Mouse (Mus musculus) hindbrain, embryonic 10.5 days (tissue): ENCODE measurements around the gene Fam19a5. TPM values are rescaled to one million over a fixed set of nuclear protein-coding genes. Genes with fewer than 3 reads are reported as not detected.

Experiments
- DNase-seq: peaks from one replicate; pipeline ENCODE4 v3.0.0-alpha.2; 2017; ENCODE audit warnings: low spot score
- H3K27ac ChIP-seq: fragments of 300-500 bp; sonication (generic); 2 replicates; pipeline ENCODE4 v1.5.1; 2016; ENCODE audit warnings: mild to moderate bottlenecking, moderate library complexity
- H3K27me3 ChIP-seq: fragments of 300-500 bp; sonication (generic); 2 replicates; pipeline ENCODE4 v1.6.1; 2016; ENCODE audit warnings: mild to moderate bottlenecking; ENCODE audit not compliant: poor library complexity, insufficient read depth, severe bottlenecking
- H3K36me3 ChIP-seq: fragments of 300-500 bp; sonication (generic); 2 replicates; pipeline ENCODE4 v1.6.1; 2016; ENCODE audit warnings: mild to moderate bottlenecking, moderate library complexity
- H3K4me1 ChIP-seq: fragments of 300-500 bp; sonication (generic); replicated peaks from 2 replicates; pipeline ENCODE4 v1.6.1; 2016; ENCODE audit warnings: mild to moderate bottlenecking
- H3K4me3 ChIP-seq: fragments of 300-500 bp; sonication (generic); 2 replicates; pipeline ENCODE4 v1.5.1; 2016; ENCODE audit warnings: mild to moderate bottlenecking, moderate library complexity
- H3K9me3 ChIP-seq: fragments of 300-500 bp; sonication (generic); 2 replicates; pipeline ENCODE4 v1.6.1; 2016; ENCODE audit warnings: mild to moderate bottlenecking, moderate library complexity
- WGBS: fragments of 180-500 bp; shearing (Covaris S2); methylation state at CpG from one replicate; pipeline ENCODE4 v1.1.7; 2016; 5-methylcytosine and 5-hydroxymethylcytosine counted together
- polyA plus RNA-seq: library from polyadenylated mRNA; unstranded; fragments of >200 nt; fragmentation: Nextera tagmentation; extraction: Ambion mirVana; gene quantifications from 2 replicates; pipeline ENCODE4 v1.2.1, GENCODE M21; 2016

Gene Fam19a5
- polyA plus RNA-seq, 1 experiment from 2014 or later, result 8.2 TPM

GRCm38 (mm10) chr15:87605504-87606280, 61.6 kb downstream of the Fam19a5 start:
- H3K36me3 ChIP-seq, result no peaks in the 10 kb centered on the region
- no peaks in the 10 kb centered on the region for H3K9me3 ChIP-seq
- no peak for DNase-seq
- no peaks in the 10 kb centered on the region for H3K27me3 ChIP-seq
- H3K27ac ChIP-seq, result no peak overlapping the region
- H3K4me1 ChIP-seq, result peaks cover 8% of the 10 kb centered on the region; the same call in 1 of the 2 replicates
- H3K4me3 ChIP-seq, result no peak overlapping the region
- 74% methylated on average over 9 of the region's 9 CpGs for WGBS

- H3K27me3 ChIP-seq, result no peaks in the 10 kb centered on the region
- no peak for DNase-seq
- H3K27ac ChIP-seq, result no peak overlapping the region
- no peaks in the 10 kb centered on the region for H3K9me3 ChIP-seq
- H3K4me1 ChIP-seq, result peaks cover 8% of the 10 kb centered on the region; the same call in 1 of the 2 replicates
- no peak overlapping the region for H3K4me3 ChIP-seq
- H3K36me3 ChIP-seq, result no peaks in the 10 kb centered on the region
- 88% methylated on average over 10 of the region's 10 CpGs for WGBS
Measured at GRCm38 (mm10) chr15:87606702-87607101, 62.6 kb downstream of the Fam19a5 start.

GRCm38 (mm10) chr15:87609236-87609635, 65.1 kb downstream of the Fam19a5 start:
- Histone ChIP-seq H3K36me3 (no peaks in the 10 kb centered on the region), H3K9me3 (no peaks in the 10 kb centered on the region), H3K4me1 (0 out of 2 replicates have a peak, but pooled peaks cover 8% of the 10 kb centered on the region), H3K4me3 (no peak overlapping the region), H3K27ac (no peak overlapping the region), H3K27me3 (no peaks in the 10 kb centered on the region)
- 74% methylated on average over 1 of the region's 1 CpGs for WGBS
- no peak for DNase-seq

- peak; percentile 91 for DNase-seq
- 1% methylated on average over 86 of the region's 86 CpGs for WGBS
- Histone ChIP-seq H3K9me3 (no peaks in the 10 kb centered on the region), H3K27ac (peak overlapping the region; percentile 93), H3K36me3 (no peaks in the 10 kb centered on the region), H3K27me3 (no peaks in the 10 kb centered on the region), H3K4me1 (peaks cover 50% of the 10 kb centered on the region), H3K4me3 (peak overlapping the region; percentile 78)
Measured at GRCm38 (mm10) chr15:87623966-87624609, 80.0 kb downstream of the Fam19a5 start.

GRCm38 (mm10) chr15:87624610-87625091, 80.6 kb downstream of the Fam19a5 start:
- H3K27me3 ChIP-seq, result no peaks in the 10 kb centered on the region
- H3K27ac ChIP-seq, result peak overlapping the region; percentile 93
- DNase-seq, result no peak
- H3K4me1 ChIP-seq, result peaks cover 50% of the 10 kb centered on the region
- H3K36me3 ChIP-seq, result no peaks in the 10 kb centered on the region
- WGBS, result under 1% methylated on average over 76 of the region's 76 CpGs
- peak overlapping the region; percentile 78 for H3K4me3 ChIP-seq
- H3K9me3 ChIP-seq, result no peaks in the 10 kb centered on the region

- under 1% methylated on average over 52 of the region's 68 CpGs for WGBS
- H3K27me3 ChIP-seq, result no peaks in the 10 kb centered on the region
- H3K9me3 ChIP-seq, result no peaks in the 10 kb centered on the region
- DNase-seq, result peak; percentile 93
- peak overlapping the region; percentile 78 for H3K4me3 ChIP-seq
- H3K27ac ChIP-seq, result peak overlapping the region; percentile 93
- peaks cover 50% of the 10 kb centered on the region for H3K4me1 ChIP-seq
- H3K36me3 ChIP-seq, result no peaks in the 10 kb centered on the region
Measured at GRCm38 (mm10) chr15:87625236-87626023, 81.3 kb downstream of the Fam19a5 start.

- Histone ChIP-seq H3K9me3 (no peaks in the 10 kb centered on the region), H3K4me1 (peaks cover 29% of the 10 kb centered on the region; the same call in 1 of the 2 replicates), H3K27me3 (no peaks in the 10 kb centered on the region), H3K4me3 (no peak overlapping the region), H3K36me3 (0 out of 2 replicates have a peak, but pooled peaks cover 3% of the 10 kb centered on the region), H3K27ac (no peak overlapping the region)
- no peak for DNase-seq
- 91% methylated on average over 5 of the region's 5 CpGs for WGBS
Measured at GRCm38 (mm10) chr15:87635272-87635671, 91.2 kb downstream of the Fam19a5 start.

- H3K27ac ChIP-seq, result no peak overlapping the region
- WGBS, result 82% methylated on average over 4 of the region's 4 CpGs
Measured at GRCm38 (mm10) chr15:87636407-87636806, 92.3 kb downstream of the Fam19a5 start.

GRCm38 (mm10) chr15:87637234-87637633, 93.1 kb downstream of the Fam19a5 start:
- DNase-seq, result no peak

More at GRCm38 (mm10) chr15:87636407-87636806, 92.3 kb downstream of the Fam19a5 start:
- Histone ChIP-seq H3K27me3 (no peaks in the 10 kb centered on the region), H3K9me3 (0 out of 2 replicates have a peak, but pooled peaks cover under 1% of the 10 kb centered on the region), H3K4me3 (no peak overlapping the region), H3K36me3 (peaks cover 11% of the 10 kb centered on the region; the same call in 1 of the 2 replicates), H3K4me1 (peaks cover 29% of the 10 kb centered on the region; the same call in 1 of the 2 replicates)
- no peak for DNase-seq

GRCm38 (mm10) chr15:87638270-87638669, 94.2 kb downstream of the Fam19a5 start:
- Histone ChIP-seq H3K4me1 (peaks cover 32% of the 10 kb centered on the region; the same call in 1 of the 2 replicates), H3K4me3 (no peak overlapping the region), H3K36me3 (peaks cover 14% of the 10 kb centered on the region; the same call in 1 of the 2 replicates), H3K27ac (no peak overlapping the region), H3K9me3 (0 out of 2 replicates have a peak, but pooled peaks cover 4% of the 10 kb centered on the region), H3K27me3 (no peaks in the 10 kb centered on the region)
- 36% methylated on average over 11 of the region's 11 CpGs for WGBS
- no peak for DNase-seq

More at GRCm38 (mm10) chr15:87637234-87637633, 93.1 kb downstream of the Fam19a5 start:
- H3K4me1 ChIP-seq, result peaks cover 29% of the 10 kb centered on the region; the same call in 1 of the 2 replicates
- H3K9me3 ChIP-seq, result 0 out of 2 replicates have a peak, but pooled peaks cover 4% of the 10 kb centered on the region
- H3K4me3 ChIP-seq, result no peak overlapping the region
- no peaks in the 10 kb centered on the region for H3K27me3 ChIP-seq
- H3K27ac ChIP-seq, result no peak overlapping the region
- H3K36me3 ChIP-seq, result peaks cover 14% of the 10 kb centered on the region; the same call in 1 of the 2 replicates

- no peak overlapping the region for H3K27ac ChIP-seq
- peaks cover 58% of the 10 kb centered on the region for H3K4me1 ChIP-seq
- H3K36me3 ChIP-seq, result peaks cover 2% of the 10 kb centered on the region; the same call in 1 of the 2 replicates
- H3K27me3 ChIP-seq, result no peaks in the 10 kb centered on the region
- WGBS, result 78% methylated on average over 5 of the region's 5 CpGs
- 0 out of 2 replicates have a peak, but pooled peaks cover 3% of the 10 kb centered on the region for H3K9me3 ChIP-seq
- no peak for DNase-seq
- H3K4me3 ChIP-seq, result no peak overlapping the region
Measured at GRCm38 (mm10) chr15:87646313-87647061, 102.4 kb downstream of the Fam19a5 start.
